Mouse (Mus musculus) myocyte (in vitro differentiated cells): ENCODE results near the gene Gins3. TPM values are rescaled to one million over a fixed set of nuclear protein-coding genes. Genes with fewer than 3 reads are reported as not detected.

Experiments
- H3K27me3 ChIP-seq: one replicate; pipeline ENCODE4 v1.6.1; 2011; ENCODE audit not compliant: control insufficient read depth, insufficient read depth, insufficient read length
- H3K36me3 ChIP-seq: one replicate; pipeline ENCODE4 v1.6.1; 2011; ENCODE audit not compliant: control insufficient read depth, insufficient read depth
- H3K4me2 ChIP-seq: one replicate; pipeline ENCODE4 v1.6.1; 2011; ENCODE audit warnings: low read depth, control low read depth
- H3K4me3 ChIP-seq: one replicate; pipeline ENCODE4 v1.5.1; 2011; ENCODE audit warnings: mild to moderate bottlenecking, control low read depth, moderate library complexity
- H3K79me2 ChIP-seq: one replicate; pipeline ENCODE4 v1.6.1; 2011; ENCODE audit not compliant: control insufficient read depth, insufficient read depth
- H3ac ChIP-seq: one replicate; pipeline ENCODE4 v1.6.1; 2011; ENCODE audit not compliant: control insufficient read depth, insufficient read length
- CEBPB ChIP-seq: IDR thresholded peaks from 2 replicates; pipeline ENCODE4 v1.6.1; 2011; ENCODE audit warnings: mild to moderate bottlenecking, moderate library complexity; ENCODE audit not compliant: poor library complexity, insufficient read depth, severe bottlenecking
- E2F4 ChIP-seq: IDR thresholded peaks from one replicate; pipeline ENCODE4 v1.6.1; 2011; ENCODE audit warnings: mild to moderate bottlenecking, control low read depth, moderate library complexity; ENCODE audit not compliant: insufficient read depth
- MAX ChIP-seq: IDR thresholded peaks from one replicate; pipeline ENCODE4 v1.6.1; 2011; ENCODE audit warnings: low read depth, mild to moderate bottlenecking, control low read depth
- MYOD1 ChIP-seq, 3 experiments: IDR thresholded peaks; one replicate each; pipeline ENCODE4 v1.6.1; 2011; ENCODE audit warnings: control low read depth in 2 of 3, low read depth in 2 of 3, mild to moderate bottlenecking in 2 of 3, moderate library complexity in 1 of 3; ENCODE audit not compliant: insufficient read length in 2 of 3, control insufficient read depth in 1 of 3
- MYOG ChIP-seq, 3 experiments: IDR thresholded peaks; one replicate each; pipeline ENCODE4 v1.6.1; 2011; ENCODE audit warnings: control low read depth in 2 of 3, low read depth in 2 of 3, mild to moderate bottlenecking in 2 of 3; ENCODE audit not compliant: insufficient read length in 2 of 3, control insufficient read depth in 1 of 3, insufficient read depth in 1 of 3
- POLR2A ChIP-seq: IDR thresholded peaks from one replicate; pipeline ENCODE4 v1.6.1; 2011; ENCODE audit warnings: low read depth, mild to moderate bottlenecking, control low read depth, moderate library complexity; ENCODE audit not compliant: insufficient read length
- POLR2AphosphoS2 ChIP-seq: IDR thresholded peaks from one replicate; pipeline ENCODE4 v1.6.1; 2011; ENCODE audit warnings: low read depth, control low read depth; ENCODE audit not compliant: insufficient read length
- REST ChIP-seq: IDR thresholded peaks from one replicate; pipeline ENCODE4 v1.6.1; 2011; ENCODE audit warnings: mild to moderate bottlenecking, control low read depth, moderate library complexity; ENCODE audit not compliant: insufficient read depth, insufficient read length
- SRF ChIP-seq: IDR thresholded peaks from one replicate; pipeline ENCODE4 v1.6.1; 2011; ENCODE audit warnings: low read depth; ENCODE audit not compliant: control insufficient read depth, insufficient read length
- TCF12 ChIP-seq: IDR thresholded peaks from one replicate; pipeline ENCODE4 v1.6.1; 2011; ENCODE audit warnings: mild to moderate bottlenecking, control low read depth; ENCODE audit not compliant: poor library complexity, insufficient read depth, severe bottlenecking
- TCF3 ChIP-seq: IDR thresholded peaks from one replicate; pipeline ENCODE4 v1.6.1; 2011; ENCODE audit warnings: low read depth, control low read depth; ENCODE audit not compliant: insufficient read length
- USF1 ChIP-seq: IDR thresholded peaks from one replicate; pipeline ENCODE4 v1.6.1; 2011; ENCODE audit warnings: low read depth, mild to moderate bottlenecking, control low read depth, moderate library complexity
- polyA plus RNA-seq: library from polyadenylated mRNA; unstranded; fragments of >200 nt; fragmentation: generic; extraction: Trizol; gene quantifications from one replicate; pipeline ENCODE4 v1.2.1, GENCODE M21; 2012; ENCODE audit warnings: missing spikeins

Gins3 gene
- polyA plus RNA-seq, 1 experiment: 2.0 TPM

DNA sequence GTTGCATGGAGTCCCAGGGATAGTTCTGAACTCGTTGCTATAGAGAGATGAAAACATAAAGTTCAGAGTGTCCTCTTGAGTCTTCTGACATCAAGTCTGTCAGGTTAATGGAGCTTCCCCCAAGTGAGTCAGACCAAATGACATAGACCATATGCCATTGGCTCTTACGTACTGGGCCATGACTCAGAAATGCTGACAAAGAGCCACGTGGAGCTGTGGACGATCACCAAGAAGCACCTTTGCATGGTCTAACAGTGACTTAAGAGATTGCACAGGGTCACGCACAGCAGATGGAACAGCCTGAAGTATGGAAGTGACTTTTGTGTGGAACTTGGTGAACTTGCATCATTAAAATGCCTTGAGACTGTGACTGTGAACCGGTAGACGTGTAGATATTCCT lies 16.9 kb upstream of the Gins3 start:
- no peak overlapping the region for H3ac ChIP-seq
- no peaks in the 10 kb centered on the region for H3K27me3 ChIP-seq
- TF ChIP-seq REST (no peak), TCF12 (no peak), POLR2AphosphoS2 (no peak)
- H3K4me3 ChIP-seq: no peak overlapping the region
- H3K4me2 ChIP-seq: no peak overlapping the region
- H3K79me2 ChIP-seq: no peaks in the 10 kb centered on the region
- no peaks in the 10 kb centered on the region for H3K36me3 ChIP-seq

DNA sequence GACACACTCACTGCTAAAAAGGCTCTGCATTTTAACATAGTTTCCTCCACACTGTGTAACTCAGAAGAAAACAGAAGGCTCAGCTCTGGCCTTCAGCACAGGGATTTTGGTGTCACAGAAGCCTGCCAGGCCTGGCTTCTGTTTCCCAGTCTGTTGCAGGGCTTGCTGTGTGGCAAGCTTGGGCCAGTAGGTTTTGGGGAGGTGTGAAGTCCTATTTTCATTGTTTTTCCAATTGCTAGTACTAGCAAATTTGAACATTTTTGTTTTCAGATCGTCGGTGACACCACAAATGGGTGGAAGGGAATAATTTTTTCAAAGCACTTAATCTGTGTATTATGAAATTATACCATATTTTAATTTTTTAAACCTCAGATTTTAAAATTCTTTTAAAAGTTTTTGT lies 13.2 kb upstream of the Gins3 start:
- no peaks in the 10 kb centered on the region for H3K27me3 ChIP-seq
- no peaks in the 10 kb centered on the region for H3K36me3 ChIP-seq
- H3K79me2 ChIP-seq: no peaks in the 10 kb centered on the region
- H3K4me2 ChIP-seq: no peak overlapping the region
- no peak for TF ChIP-seq CEBPB
- TF ChIP-seq TCF3: no peak
- no peak for TF ChIP-seq REST
- no peak for TF ChIP-seq USF1
- TF ChIP-seq POLR2AphosphoS2: no peak
- TF ChIP-seq MYOG (IDR thresholded peaks at IDR 0.05; ENCODE audit: control insufficient read depth in 1 of 3, insufficient read depth in 1 of 3, insufficient read length in 2 of 3, low read depth in 2 of 3): no peak
- TF ChIP-seq E2F4: no peak
- TF ChIP-seq POLR2A: no peak
- no peak for TF ChIP-seq SRF
- TF ChIP-seq MYOD1 (IDR thresholded peaks at IDR 0.05; ENCODE audit: control insufficient read depth in 1 of 3, insufficient read length in 2 of 3, low read depth in 2 of 3): no peak
- no peak for TF ChIP-seq TCF12
- TF ChIP-seq MAX: no peak
- no peak overlapping the region for H3K4me3 ChIP-seq
- H3ac ChIP-seq: no peak overlapping the region

DNA sequence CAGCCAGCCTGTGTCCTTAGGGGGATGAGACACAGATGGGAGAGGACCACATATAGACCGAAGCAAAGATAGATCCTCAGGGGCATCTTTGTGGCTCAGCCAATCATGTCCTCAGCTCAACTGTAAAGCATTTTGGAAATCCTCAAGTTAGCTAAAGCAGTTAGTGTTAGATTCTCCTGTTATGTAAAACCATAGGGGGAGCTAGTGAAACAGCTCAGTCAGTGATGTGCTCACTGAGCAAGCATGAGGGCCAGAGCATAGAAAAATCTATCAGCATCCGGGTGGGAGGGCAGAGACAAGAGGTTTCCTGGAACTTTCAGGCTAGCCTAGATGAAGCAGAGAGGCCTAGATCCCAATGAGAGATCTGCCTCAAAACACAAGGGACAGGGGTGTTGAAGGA lies 8.4 kb upstream of the Gins3 start:
- Histone ChIP-seq H3K79me2 (no peaks in the 10 kb centered on the region), H3K4me3 (no peak overlapping the region), H3K27me3 (no peaks in the 10 kb centered on the region)

DNA sequence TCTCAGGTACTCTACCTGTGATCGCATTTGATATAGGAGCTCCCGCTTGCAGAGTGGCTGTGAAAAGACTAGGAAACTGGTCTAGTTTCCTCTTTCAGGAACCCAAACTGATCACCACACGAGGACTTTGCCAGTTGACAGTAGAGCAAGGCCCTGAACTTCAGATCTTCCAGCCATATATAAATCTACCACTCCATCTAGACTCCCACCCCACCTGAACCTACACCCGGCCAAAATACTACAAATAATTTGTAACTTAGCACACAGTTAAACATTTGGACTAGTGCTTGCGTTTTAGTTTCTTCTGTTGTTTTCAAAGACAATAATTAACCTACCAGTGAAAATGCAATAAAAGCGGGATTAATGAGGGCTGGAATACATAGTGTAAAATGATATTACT lies 413 bp upstream of the Gins3 start:
- Histone ChIP-seq H3K27me3 (no peaks in the 10 kb centered on the region), H3K36me3 (no peaks in the 10 kb centered on the region), H3K4me3 (peak overlapping the region; percentile 47), H3ac (no peak overlapping the region), H3K79me2 (peaks cover 12% of the 10 kb centered on the region), H3K4me2 (peak overlapping the region; percentile 79)
- TF ChIP-seq CEBPB: no peak
- TF ChIP-seq TCF3: no peak
- TF ChIP-seq USF1: no peak
- TF ChIP-seq MAX: no peak

More for the DNA sequence above, 8.4 kb upstream of the Gins3 start:
- no peaks in the 10 kb centered on the region for H3K36me3 ChIP-seq
- H3K4me2 ChIP-seq: no peak overlapping the region
- no peak overlapping the region for H3ac ChIP-seq
- TF ChIP-seq REST: no peak
- TF ChIP-seq POLR2A: no peak

DNA sequence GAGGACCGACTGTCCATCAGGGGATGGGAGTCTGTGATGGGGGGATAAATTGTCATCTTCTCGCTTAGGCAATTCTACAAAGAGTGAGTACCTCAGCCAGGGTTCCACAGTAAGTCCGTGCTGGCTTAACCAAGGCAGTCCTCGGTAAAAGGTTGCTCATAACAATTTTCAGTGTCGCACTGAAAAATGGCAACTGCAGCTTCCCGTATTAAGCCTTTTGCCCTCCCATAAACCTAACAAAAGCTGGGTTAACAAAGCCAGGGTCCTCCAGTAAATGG lies 749 bp downstream of the Gins3 start:
- Histone ChIP-seq H3K79me2 (peaks cover 12% of the 10 kb centered on the region), H3K4me2 (peak overlapping the region; percentile 81), H3ac (no peak overlapping the region), H3K36me3 (no peaks in the 10 kb centered on the region), H3K4me3 (peak overlapping the region; percentile 47), H3K27me3 (no peaks in the 10 kb centered on the region)
- no peak for TF ChIP-seq USF1
- no peak for TF ChIP-seq MYOG (IDR thresholded peaks at IDR 0.05; ENCODE audit: control insufficient read depth in 1 of 3, insufficient read depth in 1 of 3, insufficient read length in 2 of 3, low read depth in 2 of 3)

DNA sequence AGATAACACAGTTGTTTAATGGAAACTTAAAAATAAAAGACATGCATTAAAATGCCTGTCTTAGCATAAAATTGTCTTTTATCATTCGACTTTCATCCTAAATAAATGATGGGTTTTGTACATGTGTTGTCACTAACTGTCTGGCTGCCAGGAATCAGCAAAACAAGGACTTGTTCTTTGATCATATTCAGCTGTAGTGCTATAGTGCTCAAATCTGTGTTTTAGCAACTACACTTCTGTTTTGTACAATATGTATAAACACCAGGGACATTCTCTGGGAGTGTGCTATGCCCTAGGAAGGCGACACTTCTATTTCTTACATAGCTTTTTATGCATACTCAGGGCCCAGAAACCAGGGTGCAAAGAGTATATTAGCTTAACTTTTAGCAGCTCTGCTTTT lies 11.7 kb downstream of the Gins3 start:
- Histone ChIP-seq H3ac (no peak overlapping the region), H3K4me2 (no peak overlapping the region), H3K27me3 (no peaks in the 10 kb centered on the region), H3K4me3 (no peak overlapping the region), H3K36me3 (peaks cover 5% of the 10 kb centered on the region), H3K79me2 (no peaks in the 10 kb centered on the region)
- no peak for TF ChIP-seq USF1
- no peak for TF ChIP-seq TCF3

DNA sequence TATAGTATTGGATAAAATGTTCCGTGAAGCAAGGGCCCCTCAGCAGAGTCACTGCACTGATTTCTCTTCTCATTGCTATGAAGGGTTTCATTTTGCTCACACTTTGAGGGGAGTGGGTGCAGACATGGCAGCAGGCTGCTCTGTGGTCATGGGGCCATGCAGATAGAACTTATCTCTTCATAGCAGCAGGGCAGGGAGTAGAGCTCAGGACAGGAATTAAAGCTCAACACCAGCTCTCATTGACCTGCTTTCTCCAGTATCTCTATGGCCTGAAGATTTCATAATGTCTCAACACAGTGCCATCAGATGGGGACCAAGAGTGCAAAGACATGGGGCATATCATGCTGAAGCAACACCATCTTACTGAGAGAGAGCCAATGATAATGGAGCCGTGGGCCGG lies 15.0 kb downstream of the Gins3 start:
- no peaks in the 10 kb centered on the region for H3K79me2 ChIP-seq
- no peak overlapping the region for H3ac ChIP-seq
- no peak overlapping the region for H3K4me2 ChIP-seq
- H3K36me3 ChIP-seq: no peaks in the 10 kb centered on the region
- TF ChIP-seq MAX (no peak), MYOD1 (IDR thresholded peaks at IDR 0.05; ENCODE audit: control insufficient read depth in 1 of 3, insufficient read length in 2 of 3, low read depth in 2 of 3) (no peak), TCF12 (no peak), SRF (no peak)
- H3K4me3 ChIP-seq: no peak overlapping the region
- H3K27me3 ChIP-seq: no peaks in the 10 kb centered on the region
